Mouse (Mus musculus): ENCODE results near the gene Actl7b. TPM values are rescaled to one million over a fixed set of nuclear protein-coding genes. Genes with fewer than 3 reads are reported as not detected.

Actl7b gene
- total RNA-seq (2012; rRNA removed) (0.08 and 0.13 TPM in 2 replicates), total RNA-seq (2014; rRNA removed) (0.16 TPM in 1 of 2 replicates, not detected in the other), polyA plus RNA-seq (2012; ENCODE audit: insufficient read length, low read depth) (0.21 and 0.23 TPM in 2 replicates)

GRCm38 (mm10) chr4:56741041-56741493 lies at the start of gene Actl7b:
Gene Actl7b, minus strand, starts transcription at chr4:56741443.
- in situ Hi-C loops (cut with MboI; ENCODE audit: low pct_ligation_motif_present, low pct_unique_long_range_greater_than_20kb, low sequenced_read_pairs) (no loop called here), dilution Hi-C loops (cut with MboI; ENCODE audit: extremely low pct_ligation_motif_present, extremely low pct_unique_long_range_greater_than_20kb, low sequenced_read_pairs) (no loop called here)
- H3K27ac ChIP-seq (ENCODE audit: insufficient read depth, low read depth), result no peak within 1 kb of the TSS
- no peak for DNase-seq (ENCODE audit: extremely low read depth)
- TF ChIP-seq ZKSCAN1 (IDR thresholded peaks at IDR 0.05; ENCODE audit: borderline replicate concordance, low read depth, low read length), result no peak
- TF ChIP-seq CTCF (conservative IDR thresholded peaks at IDR 0.05 in 1 of 2, IDR thresholded peaks at IDR 0.05 in 1 of 2; ENCODE audit: low read depth in 2 of 2, low read length in 2 of 2), result no peak
- TF ChIP-seq TBP (conservative IDR thresholded peaks at IDR 0.05; ENCODE audit: low read depth, low read length), result no peak
- no peak for TF ChIP-seq MXI1 (IDR thresholded peaks at IDR 0.05; ENCODE audit: low read depth, low read length)
- no peak for TF ChIP-seq ETS1 (conservative IDR thresholded peaks at IDR 0.05; ENCODE audit: low read depth, low read length)
- no peak for TF ChIP-seq IRF4 (IDR thresholded peaks at IDR 0.05; ENCODE audit: low read depth, low read length)
- no peak for TF ChIP-seq POLR2A (IDR thresholded peaks at IDR 0.05; ENCODE audit: low read depth, low read length)
- TF ChIP-seq RAD21 (IDR thresholded peaks at IDR 0.05; ENCODE audit: low read depth, low read length), result no peak
- TF ChIP-seq MAFK (IDR thresholded peaks at IDR 0.05; ENCODE audit: insufficient replicate concordance, low read length), result no peak
- no peak for TF ChIP-seq BHLHE40 (IDR thresholded peaks at IDR 0.05; ENCODE audit: low read depth, low read length)
- no peak for TF ChIP-seq MEF2A (IDR thresholded peaks at IDR 0.05; ENCODE audit: borderline replicate concordance, low read depth, low read length)
- no peak for TF ChIP-seq USF2 (conservative IDR thresholded peaks at IDR 0.05; ENCODE audit: low read depth, low read length)
- TF ChIP-seq MYC (IDR thresholded peaks at IDR 0.05; ENCODE audit: low read depth, low read length), result no peak
- H3K36me3 ChIP-seq (replicated peaks in 1 of 2; ENCODE audit: control insufficient read depth in 1 of 2, insufficient read depth in 1 of 2, low read length in 1 of 2), result peaks cover 8 to 30% of the 10 kb centered on the region in 2 experiments
- no peak within 1 kb of the TSS for H3K9ac ChIP-seq (ENCODE audit: insufficient read depth, low read depth)
- no peak within 1 kb of the TSS for H3K4me3 ChIP-seq (replicated peaks in 1 of 3; ENCODE audit: low read depth in 2 of 3, low read length in 2 of 3, poor library complexity in 1 of 3)
- no peaks in the 10 kb centered on the region for H3K79me2 ChIP-seq (replicated peaks; ENCODE audit: control insufficient read depth, extremely low read depth, insufficient read depth, poor library complexity, severe bottlenecking)
- H3K4me2 ChIP-seq (ENCODE audit: insufficient read depth, low read depth, poor library complexity, severe bottlenecking), result no peak within 1 kb of the TSS
- no peaks in the 10 kb centered on the region for H3K9me3 ChIP-seq (replicated peaks; ENCODE audit: low read length)
- no peaks in the 10 kb centered on the region for H3K27me3 ChIP-seq (replicated peaks)
- no peaks in the 10 kb centered on the region for H3K4me1 ChIP-seq (ENCODE audit: control insufficient read depth in 1 of 2, insufficient read depth in 2 of 2)

- Histone ChIP-seq H3K27ac (ENCODE audit: insufficient read depth, low read depth) (no peak overlapping the region), H3K36me3 (replicated peaks in 1 of 2; ENCODE audit: control insufficient read depth in 1 of 2, insufficient read depth in 1 of 2, low read length in 1 of 2) (peaks cover 73 to 95% of the 10 kb centered on the region in 2 experiments), H3K27me3 (replicated peaks) (no peaks in the 10 kb centered on the region), H3K4me2 (ENCODE audit: insufficient read depth, low read depth, poor library complexity, severe bottlenecking) (no peak overlapping the region), H3K9me3 (replicated peaks; ENCODE audit: low read length) (no peaks in the 10 kb centered on the region), H3K9ac (ENCODE audit: insufficient read depth, low read depth) (no peak overlapping the region), H3K79me2 (replicated peaks; ENCODE audit: control insufficient read depth, extremely low read depth, insufficient read depth, poor library complexity, severe bottlenecking) (no peaks in the 10 kb centered on the region), H3K4me1 (ENCODE audit: control insufficient read depth in 1 of 2, insufficient read depth in 2 of 2) (no peaks in the 10 kb centered on the region), H3K4me3 (replicated peaks in 1 of 3; ENCODE audit: low read depth in 2 of 3, low read length in 2 of 3, poor library complexity in 1 of 3) (no peak overlapping the region)
- no peak for DNase-seq (ENCODE audit: extremely low read depth)
- TF ChIP-seq MAX (IDR thresholded peaks at IDR 0.05; ENCODE audit: low read length) (no peak), BHLHE40 (IDR thresholded peaks at IDR 0.05; ENCODE audit: low read depth, low read length) (no peak), IRF4 (IDR thresholded peaks at IDR 0.05; ENCODE audit: low read depth, low read length) (no peak), MAZ (IDR thresholded peaks at IDR 0.05; ENCODE audit: low read depth, low read length) (no peak)
- dilution Hi-C loops (cut with MboI; ENCODE audit: extremely low pct_ligation_motif_present, extremely low pct_unique_long_range_greater_than_20kb, low sequenced_read_pairs), result no loop called here
- in situ Hi-C loops (cut with MboI; ENCODE audit: low pct_ligation_motif_present, low pct_unique_long_range_greater_than_20kb, low sequenced_read_pairs), result no loop called here
Observed at GRCm38 (mm10) chr4:56771065-56771464, 29.8 kb upstream of the Actl7b start.
